In the genomic region with DNA sequence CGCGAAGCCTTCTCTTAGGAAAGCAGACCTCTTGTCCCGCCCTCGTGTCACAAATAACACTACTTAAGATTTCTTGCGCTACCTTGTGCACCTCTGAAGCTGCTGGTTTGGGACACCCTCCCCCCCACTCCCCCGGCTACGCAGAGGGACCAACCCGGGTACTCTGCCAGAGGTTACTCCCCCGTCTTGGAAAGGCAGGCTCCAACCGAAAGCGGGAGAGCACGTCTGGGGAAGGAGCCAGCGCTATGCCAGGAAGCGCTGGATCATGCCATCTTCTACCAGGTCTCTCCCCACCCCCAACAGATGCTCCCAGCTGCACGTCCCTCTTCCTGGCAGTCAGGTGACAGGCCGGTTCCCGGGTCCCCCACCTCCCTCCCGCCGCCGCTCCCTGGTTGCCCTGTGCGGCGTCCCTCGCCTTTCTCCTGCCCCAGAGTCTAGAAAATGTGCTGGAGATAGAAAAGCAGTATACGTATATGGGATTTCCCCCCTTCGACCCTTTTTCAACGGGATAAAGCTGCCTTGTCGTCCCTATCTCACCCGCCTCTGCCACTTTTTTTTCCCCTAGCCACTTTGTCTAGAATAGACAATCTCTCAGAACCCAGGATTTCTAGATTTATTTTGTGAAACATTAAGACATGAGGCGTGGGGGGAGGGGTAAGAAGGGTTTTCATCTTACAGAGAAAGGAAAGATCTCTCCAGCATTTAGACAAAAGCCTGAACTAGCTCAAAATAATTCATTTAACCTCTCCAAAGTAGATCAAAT, we compare ENCODE assay signal across 8 mouse cellular contexts. TPM values are rescaled to one million over a fixed set of nuclear protein-coding genes. Genes with fewer than 3 reads are reported as not detected.
DNase-seq lines count a peak whose midpoint lies in the region; ATAC-seq and TF ChIP-seq lines count a peak whose summit lies in the region.

No protein-coding gene starts in this region.

- H3K9me3 ChIP-seq in forebrain, embryonic 13.5 days (replicated peaks): no peaks in the 10 kb centered on the region
- H3K9me3 ChIP-seq in hindbrain, embryonic 15.5 days: no peaks in the 10 kb centered on the region
- no peaks in the 10 kb centered on the region for H3K9me3 ChIP-seq in limb, embryonic 10.5 days (replicated peaks)
- no peaks in the 10 kb centered on the region for H3K9me3 ChIP-seq in midbrain, embryonic 13.5 days

- peak overlapping the region; percentile 88 for H3K9ac ChIP-seq in forebrain, embryonic 13.5 days
- peak overlapping the region; percentile 78 for H3K9ac ChIP-seq in hindbrain, embryonic 15.5 days
- peak overlapping the region; percentile 90 for H3K9ac ChIP-seq in midbrain, embryonic 13.5 days (replicated peaks)

- DNase-seq in ovary, adult 18-20 months (ENCODE audit: low spot score): peak; percentile 64
- DNase-seq in ovary, postnatal 14 days (ENCODE audit: low spot score): no peak
- DNase-seq in cerebellum, adult 11-12 months: peak; percentile 80
- peak; percentile 75 for DNase-seq in limb, embryonic 10.5 days (ENCODE audit: low spot score)
- peak; percentile 61 for DNase-seq in thymus, adult 2 months

- ATAC-seq in forebrain, embryonic 13.5 days: peak; percentile 57
- peak; percentile 65 for ATAC-seq in hindbrain, embryonic 15.5 days (ENCODE audit: low FRiP score, low read depth)
- peak; percentile 74 for ATAC-seq in midbrain, embryonic 13.5 days

- TF ChIP-seq POLR2A in thymus, adult 2 months (IDR thresholded peaks at IDR 0.05; ENCODE audit: control insufficient read depth, extremely low read depth, insufficient read depth, low read length, poor library complexity): no peak

- H3K4me2 ChIP-seq in forebrain, embryonic 13.5 days: peak overlapping the region; percentile 89
- H3K4me2 ChIP-seq in hindbrain, embryonic 15.5 days: peak overlapping the region; percentile 92
- peak overlapping the region; percentile 77 for H3K4me2 ChIP-seq in midbrain, embryonic 13.5 days (replicated peaks)

- H3K27me3 ChIP-seq in forebrain, embryonic 13.5 days: peaks cover 8% of the 10 kb centered on the region; the same call in 1 of the 2 replicates
- H3K27me3 ChIP-seq in hindbrain, embryonic 15.5 days: no peaks in the 10 kb centered on the region
- H3K27me3 ChIP-seq in limb, embryonic 10.5 days (ENCODE audit: low read depth, poor library complexity, severe bottlenecking): peaks cover 18% of the 10 kb centered on the region
- peaks cover 10% of the 10 kb centered on the region for H3K27me3 ChIP-seq in midbrain, embryonic 13.5 days
- no peaks in the 10 kb centered on the region for H3K27me3 ChIP-seq in thymus, adult 2 months (ENCODE audit: control insufficient read depth, insufficient read depth, low read length)

- peak overlapping the region; percentile 97 for H3K27ac ChIP-seq in forebrain, embryonic 13.5 days
- H3K27ac ChIP-seq in hindbrain, embryonic 15.5 days (replicated peaks): peak overlapping the region; percentile 99
- H3K27ac ChIP-seq in limb, embryonic 10.5 days: peak overlapping the region; percentile 97
- peak overlapping the region; percentile 99 for H3K27ac ChIP-seq in midbrain, embryonic 13.5 days
- peak overlapping the region; percentile 44 for H3K27ac ChIP-seq in thymus, adult 2 months (ENCODE audit: control insufficient read depth, insufficient read depth, low read length)

- TF ChIP-seq CTCF in thymus, adult 2 months (IDR thresholded peaks at IDR 0.05; ENCODE audit: borderline replicate concordance, control insufficient read depth, extremely low read depth, insufficient read depth, low read length, poor library complexity): no peak

- H3K4me1 ChIP-seq in forebrain, embryonic 13.5 days: peaks cover 32% of the 10 kb centered on the region
- H3K4me1 ChIP-seq in hindbrain, embryonic 15.5 days (replicated peaks): peaks cover 30% of the 10 kb centered on the region
- peaks cover 36% of the 10 kb centered on the region for H3K4me1 ChIP-seq in limb, embryonic 10.5 days
- peaks cover 28% of the 10 kb centered on the region for H3K4me1 ChIP-seq in midbrain, embryonic 13.5 days (replicated peaks)
- H3K4me1 ChIP-seq in thymus, adult 2 months (replicated peaks; ENCODE audit: control insufficient read depth, insufficient read depth, low read length): peaks cover 10% of the 10 kb centered on the region

- peak overlapping the region; percentile 83 for H3K4me3 ChIP-seq in forebrain, embryonic 13.5 days
- peak overlapping the region; percentile 91 for H3K4me3 ChIP-seq in hindbrain, embryonic 15.5 days
- H3K4me3 ChIP-seq in limb, embryonic 10.5 days: peak overlapping the region; percentile 86
- H3K4me3 ChIP-seq in midbrain, embryonic 13.5 days (replicated peaks): peak overlapping the region; percentile 91
- peak overlapping the region; percentile 72 for H3K4me3 ChIP-seq in thymus, adult 2 months (ENCODE audit: control insufficient read depth, insufficient read depth, low read length)

- WGBS in forebrain, embryonic 13.5 days: 1% methylated on average over 29 of the region's 29 CpGs
- under 1% methylated on average over 29 of the region's 29 CpGs for WGBS in hindbrain, embryonic 15.5 days
- under 1% methylated on average over 29 of the region's 29 CpGs for WGBS in limb, embryonic 10.5 days
- WGBS in midbrain, embryonic 13.5 days: under 1% methylated on average over 29 of the region's 29 CpGs
- 4% methylated on average over 29 of the region's 29 CpGs for WGBS in thymus, adult 2 months

- no peaks in the 10 kb centered on the region for H3K36me3 ChIP-seq in forebrain, embryonic 13.5 days (ENCODE audit: poor library complexity, severe bottlenecking)
- H3K36me3 ChIP-seq in hindbrain, embryonic 15.5 days: no peaks in the 10 kb centered on the region
- H3K36me3 ChIP-seq in limb, embryonic 10.5 days: no peaks in the 10 kb centered on the region
- H3K36me3 ChIP-seq in midbrain, embryonic 13.5 days: no peaks in the 10 kb centered on the region
- H3K36me3 ChIP-seq in thymus, adult 2 months (ENCODE audit: control insufficient read depth, insufficient read depth, low read length): no peaks in the 10 kb centered on the region

RNA-seq across cellular contexts. Expression of a gene that starts 0.9 kb away (rescaled TPM):
- 11.1 and 11.8 TPM in 2 replicates for polyA plus RNA-seq in forebrain, embryonic 13.5 days (2015; fragmentation: Nextera tagmentation; extraction: Ambion mirVana)
- polyA plus RNA-seq in hindbrain, embryonic 15.5 days (2015; fragmentation: Nextera tagmentation; extraction: Ambion mirVana): 11.3 and 12.6 TPM in 2 replicates
- polyA plus RNA-seq in limb, embryonic 10.5 days (2016; fragmentation: Nextera tagmentation; extraction: Ambion mirVana): 14.9 and 15.6 TPM in 2 replicates
- 12.0 and 12.6 TPM in 2 replicates for polyA plus RNA-seq in midbrain, embryonic 13.5 days (2015; fragmentation: Nextera tagmentation; extraction: Ambion mirVana)
- 47.2 and 54.9 TPM in 2 replicates for polyA plus RNA-seq in thymus, adult 2 months (2012; rRNA removed)

Comparison
In these comparisons a context has a peak if more than half of its experiments do, and no peak if none do; other contexts are left out.
1. H3K27ac ChIP-seq: peak in every context shown above with its lines; median percentile 99 in hindbrain, embryonic 15.5 days; 99 in midbrain, embryonic 13.5 days; 97 in forebrain, embryonic 13.5 days; 97 in limb, embryonic 10.5 days; 44 in thymus, adult 2 months.